Mouse (Mus musculus): ENCODE measurements at regions not wholly inside any gene's neighbourhood (a gene's known extent, or its start where the extent isn't known, plus 50 kb on each side); places are given as distances from the start of the nearest gene placed in this dataset.

DNA sequence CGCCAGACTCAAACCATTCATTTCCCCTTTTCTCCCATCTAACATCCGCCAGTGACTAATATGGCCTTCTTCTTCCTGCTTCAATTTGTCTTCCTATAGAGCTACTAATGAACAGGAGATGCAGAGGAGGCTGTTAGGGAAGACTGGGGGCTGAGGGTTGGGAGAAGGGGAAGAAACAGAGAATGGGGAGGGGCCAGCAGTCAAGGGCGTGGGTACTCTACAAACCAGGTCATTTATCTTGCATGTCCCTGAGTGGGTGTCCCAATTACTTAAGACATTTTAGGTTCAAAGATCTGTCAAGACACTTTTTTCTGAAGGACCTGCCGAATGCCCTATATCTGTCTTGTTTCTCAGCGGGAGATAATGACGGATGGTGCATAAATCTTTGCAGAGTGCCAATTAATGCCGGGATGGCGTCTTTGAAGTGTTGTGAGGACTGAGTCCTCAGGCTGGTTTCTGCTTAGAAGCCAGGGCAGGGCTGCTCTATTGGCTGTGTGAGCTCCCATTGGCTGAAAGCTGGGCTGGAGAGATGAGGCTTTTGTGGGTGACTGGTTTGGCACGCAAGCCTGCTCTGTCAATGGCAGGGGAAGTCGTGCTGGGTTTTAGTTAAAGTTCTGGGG lies 294.7 kb upstream of the Ppp2r3a start:
- DNase-seq: no peak

DNA sequence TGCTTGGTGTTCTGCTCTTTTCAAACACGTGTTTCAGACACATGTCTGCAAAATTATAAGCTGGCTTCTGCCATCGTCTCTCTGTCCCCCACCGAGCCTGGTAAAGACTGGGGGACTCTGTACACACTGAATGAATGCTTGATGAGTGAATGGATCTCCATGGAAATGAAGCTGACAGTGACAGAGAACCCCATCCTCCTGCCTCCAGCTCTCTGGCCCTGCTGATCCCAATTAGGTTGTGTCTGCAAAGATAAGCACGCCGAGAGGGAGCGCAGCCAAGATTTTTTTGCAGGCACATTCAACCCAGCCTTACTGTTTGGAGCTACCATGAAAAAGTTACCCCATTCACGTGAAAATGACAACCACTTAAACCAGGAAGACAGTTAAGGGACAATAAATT lies 266.5 kb upstream of the Ppp2r3a start:
- DNase-seq: peak; percentile 4

DNA sequence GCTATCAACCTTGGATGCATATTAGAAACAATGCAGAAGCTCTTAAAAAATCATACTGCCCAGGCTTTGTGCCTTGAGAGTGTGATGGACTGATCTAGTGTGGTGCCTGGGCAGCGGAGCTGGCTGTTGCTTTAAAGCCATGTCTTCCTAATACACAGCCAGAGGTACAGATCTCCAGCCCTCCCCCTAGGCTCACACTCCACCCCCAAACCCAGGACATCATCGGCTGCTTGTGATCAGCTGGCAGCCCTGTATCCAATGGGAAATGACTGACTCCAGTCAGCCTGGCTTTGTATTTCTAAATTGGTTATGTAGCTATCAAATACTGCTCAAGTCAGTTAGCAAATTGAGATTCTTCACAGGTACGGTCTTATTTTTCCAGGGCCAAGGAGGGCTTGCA lies 259.2 kb upstream of the Ppp2r3a start:
- DNase-seq: no peak

DNA sequence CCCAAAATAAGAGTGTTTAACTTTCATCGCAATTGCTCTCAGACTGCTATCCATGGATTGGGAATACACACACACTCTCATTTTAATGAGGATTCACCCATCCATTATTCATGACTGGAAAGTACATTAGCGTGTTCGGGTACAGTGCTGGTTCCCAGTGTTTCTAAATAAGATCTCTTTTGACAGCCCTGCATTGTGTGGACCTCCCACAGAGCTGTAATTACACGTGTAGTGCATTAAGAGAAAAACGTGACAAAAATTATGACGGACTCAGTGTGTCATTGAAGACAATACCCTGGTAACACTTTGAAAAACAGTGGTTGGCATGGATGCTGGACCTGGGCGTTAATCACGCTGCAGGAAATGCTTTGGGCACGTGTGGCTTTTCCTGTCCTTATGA lies 257.6 kb upstream of the Ppp2r3a start:
- DNase-seq: no peak

DNA sequence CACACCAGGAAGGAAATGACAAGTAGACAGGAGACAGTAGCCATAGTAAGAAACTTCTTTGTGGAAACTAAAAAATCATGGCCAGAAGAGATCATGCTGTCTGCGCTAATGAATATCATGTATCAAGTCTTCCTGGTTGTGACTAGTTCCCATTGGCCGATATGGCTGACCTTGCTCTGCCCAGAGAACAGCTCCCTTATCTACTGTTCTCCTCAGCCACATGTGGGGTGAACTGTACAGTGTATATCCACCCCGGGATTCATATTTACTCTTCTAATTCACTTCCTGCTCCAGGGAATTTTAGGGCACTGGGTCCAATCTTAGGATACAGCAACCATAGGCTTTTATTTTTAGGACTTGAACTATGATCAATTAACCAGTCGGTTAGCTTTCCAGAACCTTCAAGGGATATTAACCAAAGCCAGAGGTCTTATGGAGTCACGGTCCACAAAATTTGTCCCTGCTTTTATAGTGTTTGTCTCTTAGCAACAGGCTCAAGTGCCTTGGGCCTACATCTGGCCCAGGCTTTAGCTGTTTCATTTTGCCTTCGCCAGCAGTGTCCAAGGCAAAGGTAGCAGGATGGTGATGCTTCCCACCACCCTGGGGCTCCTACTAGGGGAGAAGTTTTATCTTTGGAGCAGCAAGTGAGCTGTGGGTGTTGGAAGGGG lies 255.6 kb upstream of the Ppp2r3a start:
- no peak for DNase-seq

DNA sequence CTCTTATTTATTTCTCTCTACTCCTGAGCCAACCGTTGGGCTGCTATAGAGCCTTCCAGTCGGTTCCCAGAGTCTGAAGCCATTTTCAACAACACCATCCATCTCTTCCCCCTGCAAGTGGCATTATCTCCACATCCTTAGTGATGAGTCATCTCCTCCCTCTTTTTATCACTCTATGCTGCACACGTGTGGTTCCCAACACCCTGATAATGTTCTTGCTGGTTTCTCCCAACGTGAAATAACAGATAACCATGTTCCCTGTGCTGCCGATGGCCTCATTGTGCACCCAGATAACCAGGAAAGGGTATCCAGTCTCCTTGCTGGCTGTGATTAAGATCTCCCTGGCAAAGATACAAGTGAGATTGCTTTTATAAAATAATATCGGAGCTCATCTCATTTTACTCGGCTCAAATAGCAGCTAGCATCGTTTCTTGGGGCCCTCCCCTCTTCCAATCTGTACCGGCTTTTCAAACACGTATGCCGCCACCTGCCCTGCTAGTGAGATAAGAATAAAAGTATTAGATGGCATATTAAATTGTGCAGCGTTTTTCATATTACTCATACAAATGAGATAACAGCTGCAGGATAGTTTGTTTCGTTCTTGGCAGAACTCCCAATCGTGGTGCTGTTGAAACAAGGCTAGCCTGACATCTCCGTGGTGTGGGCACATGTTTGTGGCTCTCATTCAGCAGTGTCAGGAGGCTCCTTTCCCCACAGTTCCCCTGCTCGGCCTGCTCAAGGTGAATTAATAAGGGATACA lies 250.3 kb upstream of the Ppp2r3a start:
- peak; percentile 68 for DNase-seq

DNA sequence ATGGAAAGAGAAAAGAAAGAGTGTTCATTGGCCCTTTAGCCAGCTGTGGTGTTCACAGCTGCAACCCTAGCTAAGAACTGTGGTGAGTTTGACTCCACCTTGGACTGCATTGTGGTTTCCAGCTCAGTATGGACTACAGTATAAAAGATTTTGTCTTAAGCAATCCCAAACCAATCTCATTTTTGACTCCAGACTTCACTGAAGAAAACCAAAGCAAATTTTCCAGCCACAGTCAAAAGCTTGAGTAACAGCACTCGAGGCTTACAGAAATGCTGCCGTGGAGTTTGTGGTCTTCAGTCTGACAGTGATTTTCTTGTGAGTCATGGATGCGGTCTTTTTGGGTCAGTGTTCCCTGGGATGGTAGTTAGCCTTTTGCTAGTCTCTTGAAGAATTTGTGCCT lies 249.4 kb upstream of the Ppp2r3a start:
- no peak for DNase-seq

DNA sequence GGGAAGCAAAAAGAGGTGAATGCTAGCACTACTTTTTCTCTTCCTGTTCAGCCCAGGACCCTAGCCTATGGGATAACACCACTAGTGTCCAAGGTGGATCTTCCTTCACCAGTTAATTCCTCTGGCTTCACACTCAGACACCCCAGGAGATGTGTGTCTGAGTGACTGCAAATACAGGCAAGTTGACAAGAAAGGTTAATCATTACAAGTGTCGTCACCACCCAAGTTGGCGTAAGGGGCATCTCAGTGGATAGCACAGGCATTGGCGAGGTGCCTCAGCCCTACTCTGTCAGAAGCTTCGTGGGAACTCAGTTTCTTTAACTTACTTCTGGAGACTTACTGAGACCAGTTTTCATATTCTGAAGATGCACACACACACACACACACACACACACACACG lies 247.1 kb upstream of the Ppp2r3a start:
- DNase-seq: no peak

DNA sequence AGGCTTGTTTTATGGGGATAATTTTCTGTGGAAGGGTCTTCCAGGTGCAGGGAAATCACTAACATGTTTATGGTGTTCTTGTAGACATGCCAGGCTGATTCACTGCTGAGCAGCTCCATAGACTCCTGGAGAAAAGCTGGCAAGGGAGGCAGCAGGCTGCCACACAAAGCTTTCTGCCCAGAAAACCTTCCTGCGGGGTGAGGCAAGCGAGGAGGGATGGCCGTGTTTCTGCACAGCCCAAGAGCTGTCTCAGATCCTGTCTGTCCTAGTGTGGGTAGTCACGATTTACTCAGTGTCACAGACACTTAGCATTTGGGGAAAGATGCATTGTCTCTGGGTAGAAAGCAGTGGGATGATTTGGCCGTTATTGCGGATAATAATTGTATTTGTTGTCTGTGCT lies 244.2 kb upstream of the Ppp2r3a start:
- DNase-seq: peak; percentile 44

DNA sequence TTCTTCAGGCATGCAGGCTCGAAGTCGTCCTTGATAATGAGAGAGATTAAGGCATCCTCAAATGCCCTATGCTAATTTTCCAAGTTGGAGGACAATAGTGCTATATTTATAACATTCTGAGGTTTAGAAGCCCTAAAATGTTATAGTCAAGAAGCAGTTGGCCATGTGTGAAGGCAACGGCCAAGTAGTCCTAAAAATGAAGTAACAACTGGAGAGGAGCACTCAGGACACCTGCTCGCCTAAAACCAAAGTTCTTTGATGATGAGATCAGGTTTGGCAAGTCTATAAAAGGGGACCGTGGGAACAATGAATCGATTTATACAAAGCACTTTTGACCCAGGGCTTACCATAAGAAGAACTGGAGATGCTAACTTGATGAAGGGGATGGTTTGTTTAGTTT lies 237.4 kb upstream of the Ppp2r3a start:
- DNase-seq: no peak

DNA sequence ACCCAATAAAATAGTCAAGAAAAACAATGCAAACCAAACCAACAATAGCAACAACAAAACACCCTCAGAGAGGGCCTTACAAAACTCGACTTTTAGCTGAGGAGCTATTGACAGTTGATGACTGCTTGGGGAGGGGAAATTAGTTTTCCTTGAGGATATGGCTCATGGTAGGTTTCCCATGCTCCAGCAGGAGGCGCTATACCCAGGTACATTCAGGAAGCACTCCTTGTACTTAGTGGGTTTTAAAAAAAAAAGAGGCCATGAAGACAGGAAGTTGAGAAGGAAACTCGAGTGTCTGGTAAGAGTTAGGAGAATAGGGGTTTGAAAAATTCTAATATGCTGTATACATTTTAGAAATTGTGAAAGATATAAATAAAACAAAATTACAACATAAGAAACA lies 224.6 kb upstream of the Ppp2r3a start:
- DNase-seq: no peak

DNA sequence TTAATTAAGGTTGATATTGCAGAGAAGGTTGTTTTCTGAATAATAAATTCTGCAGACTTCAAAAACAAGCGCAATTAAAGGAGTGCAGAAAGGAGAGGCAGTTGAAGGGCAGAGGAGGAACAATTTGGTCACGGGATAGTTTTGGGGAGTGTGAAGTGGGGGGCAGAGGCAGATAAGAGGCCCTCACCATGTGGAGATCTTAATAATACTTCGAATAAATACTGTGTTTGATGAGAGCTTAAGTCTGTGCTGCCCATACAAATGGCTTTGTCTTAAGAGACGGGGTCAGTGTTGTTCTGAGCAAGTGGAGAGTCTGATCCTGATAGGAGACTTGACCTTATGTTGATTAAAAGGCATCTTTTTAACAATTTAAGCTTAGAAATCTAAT lies 221.5 kb upstream of the Ppp2r3a start:
- no peak for DNase-seq

DNA sequence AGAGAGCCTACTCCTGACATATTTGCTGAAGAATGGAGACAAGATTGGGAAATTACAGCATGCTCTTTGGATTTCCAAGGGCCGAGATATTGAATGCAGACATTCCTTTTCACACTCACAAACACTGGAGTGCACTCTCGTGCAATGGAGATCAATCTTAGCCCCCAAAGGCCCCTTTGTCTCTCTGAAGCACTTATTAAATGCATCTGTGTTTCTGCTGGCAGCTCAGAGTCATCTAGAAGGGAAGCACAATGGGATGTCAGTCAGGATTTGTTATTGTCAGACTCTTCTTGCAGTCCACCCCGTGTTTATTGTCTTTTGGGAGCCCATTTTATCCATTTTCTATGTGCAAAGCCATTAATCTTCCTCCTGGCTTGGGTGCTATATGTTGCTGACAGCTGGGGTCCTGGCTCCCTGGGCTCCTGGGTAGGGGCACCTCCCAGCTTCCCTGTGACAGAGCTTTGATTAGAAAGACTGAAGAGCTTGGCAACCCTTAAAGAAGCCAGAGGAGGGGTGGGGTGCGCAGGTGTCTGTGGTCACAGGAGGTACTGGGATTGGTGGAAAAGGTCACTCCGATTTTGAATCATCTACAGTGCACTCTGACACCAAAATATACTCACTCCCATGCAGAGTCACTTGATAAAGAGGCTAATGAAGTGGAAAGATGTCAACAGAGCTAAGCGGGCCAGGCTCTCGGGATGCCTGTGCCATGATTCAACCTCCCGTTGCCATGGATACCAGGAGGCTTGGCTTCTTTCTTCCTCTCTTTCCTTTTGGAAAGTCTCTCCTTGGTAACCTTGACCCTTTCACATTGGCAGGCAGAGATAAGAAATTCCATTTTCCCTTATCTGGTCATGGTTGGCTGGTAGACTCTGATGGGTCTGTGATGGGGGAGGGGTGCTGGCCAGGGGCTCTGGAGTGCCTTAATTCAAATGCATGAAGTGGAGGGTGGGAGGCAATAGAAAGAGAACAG lies 220.8 kb upstream of the Ppp2r3a start:
- DNase-seq: peak; percentile 14

DNA sequence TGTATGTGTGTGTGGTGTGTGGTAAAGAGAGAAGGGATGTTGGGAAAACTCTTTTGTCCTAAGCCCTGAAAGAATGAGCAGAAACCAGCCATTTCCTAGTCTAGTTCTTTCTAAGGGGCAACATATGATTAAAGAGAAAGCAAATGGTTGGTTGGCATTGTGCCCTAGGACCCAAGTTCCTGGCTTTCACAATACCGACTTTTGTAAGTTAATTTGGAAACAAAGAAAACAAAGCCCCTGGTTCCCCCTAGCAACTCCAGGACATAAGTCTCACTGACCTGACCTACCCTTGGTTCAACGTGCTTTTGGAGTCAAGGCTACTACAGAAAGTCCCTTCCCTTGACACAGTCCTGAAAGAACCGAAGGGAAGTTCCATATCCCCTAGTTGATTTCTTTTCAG lies 220.1 kb upstream of the Ppp2r3a start:
- DNase-seq: no peak

DNA sequence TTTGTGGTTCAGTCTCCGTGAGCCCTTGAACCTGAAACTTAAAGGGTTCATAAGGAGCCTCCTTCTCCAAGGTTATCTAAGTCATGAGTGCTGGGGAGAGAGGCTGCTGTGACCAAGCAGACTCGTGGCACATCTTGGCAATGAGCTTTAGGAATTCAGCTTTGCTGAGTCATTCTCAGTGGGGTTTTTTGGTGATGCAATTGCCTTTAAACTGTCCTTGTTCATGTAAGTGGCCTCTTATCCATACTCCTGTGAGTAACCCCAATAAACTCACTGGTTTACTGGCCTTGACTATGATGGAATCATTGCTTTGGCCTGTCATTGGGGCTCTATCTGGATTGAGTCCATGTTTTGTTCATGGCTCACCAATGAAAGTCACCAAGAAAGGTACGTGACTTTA lies 218.2 kb upstream of the Ppp2r3a start:
- DNase-seq: no peak

DNA sequence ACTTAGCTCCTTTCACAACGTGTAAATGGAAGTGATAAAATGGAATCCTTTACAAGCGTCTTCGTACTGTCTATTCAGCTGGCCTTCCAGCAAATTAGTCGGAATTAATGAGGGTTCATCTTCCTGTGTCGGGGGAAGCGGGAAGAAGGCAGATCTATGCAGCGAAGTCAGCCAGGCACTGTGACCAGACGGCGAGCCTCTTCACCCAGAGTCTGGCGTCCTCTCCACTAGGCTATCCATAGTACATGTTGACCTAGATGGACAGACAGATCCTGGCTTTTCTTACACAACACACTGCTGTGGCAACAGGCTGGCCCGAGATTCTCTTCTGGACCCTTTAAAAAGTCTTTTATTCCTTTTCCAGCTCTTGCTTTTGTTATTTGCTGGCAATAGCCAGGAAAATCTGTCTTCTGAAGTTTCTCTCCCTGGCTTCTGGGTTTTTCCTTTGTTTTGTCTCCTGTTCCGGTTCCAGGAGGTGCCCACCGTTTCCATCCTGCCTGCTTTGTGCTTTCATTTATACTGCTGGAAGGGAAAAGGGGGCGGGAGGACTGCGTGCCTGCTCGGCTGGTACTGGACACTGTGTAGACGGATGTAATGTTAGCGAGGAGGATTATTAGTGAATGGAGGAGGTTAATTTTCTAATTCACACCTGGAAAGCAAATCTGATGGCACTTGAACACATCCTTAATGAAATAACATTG lies 213.3 kb upstream of the Ppp2r3a start:
- DNase-seq: no peak

DNA sequence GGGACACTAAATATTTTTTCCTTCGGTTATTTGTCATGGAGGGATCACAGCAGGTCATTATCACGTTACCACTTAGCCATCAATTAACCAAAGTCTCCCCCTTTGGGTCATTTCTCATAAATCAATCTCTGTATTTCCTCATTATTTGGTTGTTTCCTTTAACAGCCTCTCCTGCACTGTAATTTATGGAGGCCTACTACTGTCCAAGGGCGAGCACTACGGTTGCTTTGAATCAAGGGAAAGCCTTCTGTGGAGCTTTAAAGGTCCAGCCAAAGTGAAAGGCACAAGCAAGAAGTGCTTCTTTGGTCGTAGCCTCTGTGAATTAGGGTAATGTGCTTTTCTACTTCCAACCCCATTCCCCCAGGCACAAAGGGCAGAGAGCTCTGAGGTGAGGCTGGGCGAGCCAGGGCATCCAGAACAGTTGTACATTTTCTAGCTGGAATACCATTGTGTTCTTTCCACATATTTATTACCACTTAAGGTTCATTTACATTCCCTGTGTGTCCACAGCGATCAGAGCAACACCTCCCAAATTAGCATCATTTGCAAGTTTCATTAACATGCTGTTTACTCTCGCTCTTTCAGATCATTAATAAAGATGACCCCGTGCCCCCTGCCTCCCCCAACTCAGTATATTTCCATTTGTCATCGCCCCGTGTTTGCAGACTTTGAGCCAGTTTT lies 207.5 kb upstream of the Ppp2r3a start:
- DNase-seq: no peak

DNA sequence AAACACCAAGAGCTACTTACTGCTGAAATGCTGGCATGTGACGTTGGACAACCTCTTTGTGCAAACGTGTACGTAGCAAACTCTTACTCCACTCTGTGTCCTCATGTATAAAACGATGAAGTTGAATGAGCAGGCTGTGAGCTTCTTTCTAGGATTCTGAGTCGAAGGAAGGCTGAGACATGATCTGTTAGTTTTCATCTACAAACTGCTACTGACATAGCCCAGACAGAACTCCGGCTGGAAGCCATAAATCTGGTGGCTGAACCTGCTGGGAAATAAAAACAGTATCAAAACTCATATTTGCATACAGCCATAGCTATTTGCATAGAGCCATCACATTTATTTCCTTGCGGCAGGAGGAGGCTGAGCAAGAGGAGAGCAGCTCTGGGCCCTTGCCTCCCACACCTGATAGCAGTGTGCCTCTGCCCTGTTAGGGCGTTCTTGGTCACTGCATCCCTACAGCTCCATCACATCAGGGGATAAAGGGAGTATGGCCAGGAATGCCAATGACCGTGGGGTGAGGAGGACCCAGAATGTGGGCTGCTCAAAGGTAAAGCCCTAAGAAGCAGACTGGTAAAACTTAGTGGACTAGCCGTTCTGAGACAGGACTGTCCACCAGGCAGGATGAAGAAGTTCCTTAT lies 206.8 kb upstream of the Ppp2r3a start:
- DNase-seq: no peak

DNA sequence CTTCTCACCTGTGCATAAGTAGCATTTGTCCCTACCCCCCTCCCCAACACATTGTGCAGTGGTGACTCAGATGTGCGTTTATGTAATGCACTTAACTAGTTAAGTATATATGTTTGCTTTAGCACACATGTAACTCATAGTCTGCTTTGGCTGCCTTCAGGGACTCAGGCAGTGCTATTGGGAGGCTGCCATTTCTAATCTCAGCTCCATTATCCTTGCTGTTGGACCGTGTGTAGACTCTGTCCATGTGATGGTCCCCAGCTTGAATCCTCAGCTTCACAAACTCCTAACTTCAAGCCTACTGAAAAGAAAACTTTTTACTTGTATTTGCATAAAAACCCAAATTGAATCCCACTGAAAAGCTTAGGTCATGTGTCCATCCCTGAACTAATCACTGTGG lies 194.7 kb upstream of the Ppp2r3a start:
- peak; percentile 38 for DNase-seq

DNA sequence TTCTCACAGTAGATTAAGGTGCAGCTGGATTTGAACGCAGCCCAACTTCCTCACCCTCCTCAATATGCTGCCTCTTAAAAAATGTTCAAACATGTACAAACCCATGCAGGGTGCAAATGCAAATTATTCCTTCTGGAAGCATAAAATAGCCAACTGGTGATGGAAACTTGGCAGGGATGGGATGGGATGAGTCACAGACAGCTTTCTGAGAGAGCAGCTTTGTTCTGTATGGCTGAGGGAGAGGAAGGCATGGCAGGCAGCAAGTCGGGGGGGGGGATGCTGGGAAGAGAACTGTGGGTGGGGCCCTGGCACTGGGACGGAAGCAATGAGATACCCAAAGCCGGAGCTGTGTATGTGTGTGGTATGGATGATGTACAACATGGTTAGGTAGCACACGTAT lies 194.2 kb upstream of the Ppp2r3a start:
- peak; percentile 94 for DNase-seq

DNA sequence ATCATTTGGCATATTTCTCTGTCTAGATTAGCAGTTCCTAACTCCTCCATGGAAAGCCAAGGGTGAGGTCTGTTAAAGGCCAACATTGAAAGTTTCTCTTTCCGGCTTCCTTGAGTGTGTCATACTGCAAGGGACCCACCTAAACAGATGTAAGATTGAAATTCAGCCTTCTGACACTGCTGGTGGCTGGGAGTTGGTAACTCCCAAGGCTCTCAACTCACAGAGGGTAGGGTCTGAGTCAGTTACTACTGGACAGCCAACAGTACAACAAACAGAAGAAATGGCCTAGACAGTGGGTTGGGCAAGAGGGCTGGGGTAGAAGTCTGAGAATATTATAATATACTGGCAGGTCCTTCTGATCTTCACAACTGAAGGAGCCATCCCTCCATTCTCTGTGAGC lies 193.7 kb upstream of the Ppp2r3a start:
- DNase-seq: no peak
